Mouse (Mus musculus) MEL (cell line): ENCODE measurements at regions not wholly inside any gene's neighbourhood (a gene's known extent, or its start where the extent isn't known, plus 50 kb on each side); places are given as distances from the start of the nearest gene placed in this dataset.

Experiments used
- DNase-seq: peaks from one replicate; pipeline ENCODE4 v3.0.0; 2011; ENCODE audit warnings: low read depth, low spot score
- H3K27ac ChIP-seq: 2 replicates; pipeline ENCODE4 v1.5.1; 2012; ENCODE audit warnings: low read depth, mild to moderate bottlenecking, control low read depth, low read length, moderate library complexity; ENCODE audit not compliant: control insufficient read depth
- H3K27me3 ChIP-seq, 2 experiments: fragments of 150-350 bp in 1 of 2; sonication (generic) in 1 of 2; 2 replicates each; pipeline ENCODE4 v1.6.1; 2012; ENCODE audit warnings: low read length in 2 of 2, mild to moderate bottlenecking in 2 of 2, improper control_type of control experiment in 1 of 2, moderate library complexity in 1 of 2; ENCODE audit not compliant: insufficient read depth in 2 of 2, control insufficient read depth in 1 of 2
- H3K36me3 ChIP-seq, 2 experiments: 2 replicates each; pipeline ENCODE4 v1.6.1; 2012 to 2014; ENCODE audit warnings: low read length in 2 of 2, improper control_type of control experiment in 1 of 2, inconsistent platforms in 1 of 2, mild to moderate bottlenecking in 1 of 2; ENCODE audit not compliant: insufficient read depth in 2 of 2, control insufficient read depth in 1 of 2
- H3K4me1 ChIP-seq, 2 experiments: fragments of 150-350 bp in 1 of 2; sonication (generic) in 1 of 2; 2 replicates each; pipeline ENCODE4 v1.6.1; 2012; ENCODE audit warnings: low read length in 2 of 2, improper control_type of control experiment in 1 of 2, mild to moderate bottlenecking in 1 of 2; ENCODE audit not compliant: insufficient read depth in 2 of 2, control insufficient read depth in 1 of 2
- H3K4me3 ChIP-seq, 2 experiments: fragments of 150-350 bp in 1 of 2; sonication (generic) in 1 of 2; 2 replicates each; pipeline ENCODE4 v1.5.1; 2012; ENCODE audit warnings: low read depth in 2 of 2, low read length in 2 of 2, mild to moderate bottlenecking in 2 of 2, moderate library complexity in 2 of 2, control low read depth in 1 of 2, improper control_type of control experiment in 1 of 2; ENCODE audit not compliant: control insufficient read depth in 1 of 2, insufficient read depth in 1 of 2
- H3K79me2 ChIP-seq: 2 replicates; pipeline ENCODE4 v1.6.1; 2012; ENCODE audit warnings: mild to moderate bottlenecking, low read length, moderate library complexity; ENCODE audit not compliant: control insufficient read depth, poor library complexity, insufficient read depth
- H3K9ac ChIP-seq: 2 replicates; pipeline ENCODE4 v1.6.1; 2012; ENCODE audit warnings: low read depth, mild to moderate bottlenecking, control low read depth, low read length, moderate library complexity; ENCODE audit not compliant: control insufficient read depth, poor library complexity, severe bottlenecking
- H3K9me3 ChIP-seq: fragments of 150-350 bp; sonication (generic); replicated peaks from 2 replicates; pipeline ENCODE4 v1.6.1; 2012; ENCODE audit warnings: mild to moderate bottlenecking, low read length, improper control_type of control experiment, moderate library complexity; ENCODE audit not compliant: insufficient read depth
- BHLHE40 ChIP-seq: IDR thresholded peaks from 2 replicates; pipeline ENCODE4 v1.6.1; 2012; ENCODE audit warnings: low read depth, mild to moderate bottlenecking, inconsistent platforms, low read length, improper control_type of control experiment, borderline replicate concordance
- EP300 ChIP-seq, 2 experiments: IDR thresholded peaks; 2 replicates each; pipeline ENCODE4 v1.6.1; 2011; ENCODE audit warnings: improper control_type of control experiment in 2 of 2, low read length in 2 of 2, low read depth in 1 of 2, mild to moderate bottlenecking in 1 of 2
- GABPA ChIP-seq: IDR thresholded peaks from 2 replicates; pipeline ENCODE4 v1.6.1; 2012; ENCODE audit warnings: low read depth, mild to moderate bottlenecking, inconsistent platforms, low read length, improper control_type of control experiment, moderate library complexity
- HCFC1 ChIP-seq: IDR thresholded peaks from 2 replicates; pipeline ENCODE4 v1.6.1; 2012; ENCODE audit warnings: low read depth, mild to moderate bottlenecking, inconsistent platforms, low read length, improper control_type of control experiment, moderate library complexity
- JUND ChIP-seq: IDR thresholded peaks from 2 replicates; pipeline ENCODE4 v1.6.1; 2011; ENCODE audit warnings: low read depth, mild to moderate bottlenecking, improper control_type of control experiment, low read length
- MAFK ChIP-seq: IDR thresholded peaks from 2 replicates; pipeline ENCODE4 v1.6.1; 2011; ENCODE audit warnings: low read depth, mild to moderate bottlenecking, low read length, improper control_type of control experiment, borderline replicate concordance
- MAZ ChIP-seq: IDR thresholded peaks from 2 replicates; pipeline ENCODE4 v1.6.1; 2012; ENCODE audit warnings: low read depth, mild to moderate bottlenecking, inconsistent platforms, low read length, improper control_type of control experiment
- MYB ChIP-seq: IDR thresholded peaks from 2 replicates; pipeline ENCODE4 v1.6.1; 2011; ENCODE audit warnings: mild to moderate bottlenecking, low read depth, low read length, improper control_type of control experiment
- MYC ChIP-seq: IDR thresholded peaks from 2 replicates; pipeline ENCODE4 v1.6.1; 2011; ENCODE audit warnings: low read depth, mild to moderate bottlenecking, low read length, improper control_type of control experiment, moderate library complexity
- NELFE ChIP-seq: IDR thresholded peaks from 2 replicates; pipeline ENCODE4 v1.6.1; 2011; ENCODE audit warnings: low read depth, low read length, improper control_type of control experiment
- NRF1 ChIP-seq: IDR thresholded peaks from 2 replicates; pipeline ENCODE4 v1.6.1; 2014; ENCODE audit warnings: low read depth, mild to moderate bottlenecking, inconsistent platforms, low read length, improper control_type of control experiment, moderate library complexity; ENCODE audit not compliant: poor library complexity, insufficient read depth, severe bottlenecking
- POLR2AphosphoS2 ChIP-seq: IDR thresholded peaks from 2 replicates; pipeline ENCODE4 v1.6.1; 2011; ENCODE audit warnings: low read length, improper control_type of control experiment
- TAL1 ChIP-seq: IDR thresholded peaks from 2 replicates; pipeline ENCODE4 v1.6.1; 2012; ENCODE audit warnings: mild to moderate bottlenecking, inconsistent platforms, low read length, moderate library complexity, mixed read lengths
- TCF12 ChIP-seq: IDR thresholded peaks from 2 replicates; pipeline ENCODE4 v1.6.1; 2014; ENCODE audit warnings: low read depth, mild to moderate bottlenecking, inconsistent platforms, low read length, improper control_type of control experiment, moderate library complexity
- ZMIZ1 ChIP-seq: IDR thresholded peaks from 2 replicates; pipeline ENCODE4 v1.6.1; 2012; ENCODE audit warnings: low read depth, mild to moderate bottlenecking, inconsistent platforms, low read length, improper control_type of control experiment, moderate library complexity
- ZNF384 ChIP-seq: IDR thresholded peaks from 2 replicates; pipeline ENCODE4 v1.6.1; 2012; ENCODE audit warnings: low read depth, mild to moderate bottlenecking, inconsistent platforms, low read length, improper control_type of control experiment

- no peaks in the 10 kb centered on the region for H3K27me3 ChIP-seq
- H3K79me2 ChIP-seq = no peaks in the 10 kb centered on the region
- no peaks in the 10 kb centered on the region for H3K9me3 ChIP-seq
- H3K9ac ChIP-seq = no peak overlapping the region
- H3K27ac ChIP-seq = no peak overlapping the region
- DNase-seq = no peak
- H3K4me3 ChIP-seq = no peak overlapping the region
- TF ChIP-seq MAFK = no peak
- no peak for TF ChIP-seq MYC
- TF ChIP-seq ZMIZ1 = no peak
- no peak for TF ChIP-seq NRF1
- TF ChIP-seq HCFC1 = no peak
- TF ChIP-seq NELFE = no peak
- no peak for TF ChIP-seq GABPA
- TF ChIP-seq, all 39 proteins: peak for 0
- Histone ChIP-seq H3K4me1 (no peaks in the 10 kb centered on the region), H3K36me3 (no peaks in the 10 kb centered on the region)
Measured at GRCm38 (mm10) chr13:60054081-60054480, 123.1 kb downstream of the Gas1 start.

- Histone ChIP-seq H3K27me3 (no peaks in the 10 kb centered on the region), H3K27ac (no peak overlapping the region), H3K9ac (no peak overlapping the region), H3K36me3 (no peaks in the 10 kb centered on the region), H3K4me3 (no peak overlapping the region)
- TF ChIP-seq TCF12 = no peak
- no peak for TF ChIP-seq MYB
- TF ChIP-seq JUND = no peak
- TF ChIP-seq TAL1 = no peak
- no peak for TF ChIP-seq POLR2AphosphoS2
- no peak for TF ChIP-seq EP300 (IDR thresholded peaks at IDR 0.05; ENCODE audit: low read depth in 1 of 2, low read length in 2 of 2)
- no peak for TF ChIP-seq BHLHE40
- TF ChIP-seq MAZ = no peak
- no peak for TF ChIP-seq ZNF384
- TF ChIP-seq, all 39 proteins: peak for 0
- Histone ChIP-seq H3K4me1 (no peaks in the 10 kb centered on the region), H3K79me2 (no peaks in the 10 kb centered on the region), H3K9me3 (no peaks in the 10 kb centered on the region)
- no peak for DNase-seq
Measured at GRCm38 (mm10) chr13:60051866-60052265, 125.3 kb downstream of the Gas1 start.
